Mouse (Mus musculus) MEL (cell line): ENCODE data around the gene Acot3. TPM values are rescaled to one million over a fixed set of nuclear protein-coding genes. Genes with fewer than 3 reads are reported as not detected.

Source experiments
- DNase-seq: peaks from one replicate; pipeline ENCODE4 v3.0.0; 2011; ENCODE audit warnings: low read depth, low spot score
- H3K27ac ChIP-seq: 2 replicates; pipeline ENCODE4 v1.5.1; 2012; ENCODE audit warnings: low read depth, mild to moderate bottlenecking, control low read depth, low read length, moderate library complexity; ENCODE audit not compliant: control insufficient read depth
- H3K27me3 ChIP-seq, 2 experiments: fragments of 150-350 bp in 1 of 2; sonication (generic) in 1 of 2; 2 replicates each; pipeline ENCODE4 v1.6.1; 2012; ENCODE audit warnings: low read length in 2 of 2, mild to moderate bottlenecking in 2 of 2, improper control_type of control experiment in 1 of 2, moderate library complexity in 1 of 2; ENCODE audit not compliant: insufficient read depth in 2 of 2, control insufficient read depth in 1 of 2
- H3K36me3 ChIP-seq, 2 experiments: 2 replicates each; pipeline ENCODE4 v1.6.1; 2012 to 2014; ENCODE audit warnings: low read length in 2 of 2, improper control_type of control experiment in 1 of 2, inconsistent platforms in 1 of 2, mild to moderate bottlenecking in 1 of 2; ENCODE audit not compliant: insufficient read depth in 2 of 2, control insufficient read depth in 1 of 2
- H3K4me1 ChIP-seq, 2 experiments: fragments of 150-350 bp in 1 of 2; sonication (generic) in 1 of 2; 2 replicates each; pipeline ENCODE4 v1.6.1; 2012; ENCODE audit warnings: low read length in 2 of 2, improper control_type of control experiment in 1 of 2, mild to moderate bottlenecking in 1 of 2; ENCODE audit not compliant: insufficient read depth in 2 of 2, control insufficient read depth in 1 of 2
- H3K4me3 ChIP-seq, 2 experiments: fragments of 150-350 bp in 1 of 2; sonication (generic) in 1 of 2; 2 replicates each; pipeline ENCODE4 v1.5.1; 2012; ENCODE audit warnings: low read depth in 2 of 2, low read length in 2 of 2, mild to moderate bottlenecking in 2 of 2, moderate library complexity in 2 of 2, control low read depth in 1 of 2, improper control_type of control experiment in 1 of 2; ENCODE audit not compliant: control insufficient read depth in 1 of 2, insufficient read depth in 1 of 2
- H3K79me2 ChIP-seq: 2 replicates; pipeline ENCODE4 v1.6.1; 2012; ENCODE audit warnings: mild to moderate bottlenecking, low read length, moderate library complexity; ENCODE audit not compliant: control insufficient read depth, poor library complexity, insufficient read depth
- H3K9ac ChIP-seq: 2 replicates; pipeline ENCODE4 v1.6.1; 2012; ENCODE audit warnings: low read depth, mild to moderate bottlenecking, control low read depth, low read length, moderate library complexity; ENCODE audit not compliant: control insufficient read depth, poor library complexity, severe bottlenecking
- H3K9me3 ChIP-seq: fragments of 150-350 bp; sonication (generic); replicated peaks from 2 replicates; pipeline ENCODE4 v1.6.1; 2012; ENCODE audit warnings: mild to moderate bottlenecking, low read length, improper control_type of control experiment, moderate library complexity; ENCODE audit not compliant: insufficient read depth
- EP300 ChIP-seq, 2 experiments: IDR thresholded peaks; 2 replicates each; pipeline ENCODE4 v1.6.1; 2011; ENCODE audit warnings: improper control_type of control experiment in 2 of 2, low read length in 2 of 2, low read depth in 1 of 2, mild to moderate bottlenecking in 1 of 2
- MAFK ChIP-seq: IDR thresholded peaks from 2 replicates; pipeline ENCODE4 v1.6.1; 2011; ENCODE audit warnings: low read depth, mild to moderate bottlenecking, low read length, improper control_type of control experiment, borderline replicate concordance
- MAX ChIP-seq: IDR thresholded peaks from 2 replicates; pipeline ENCODE4 v1.6.1; 2011; ENCODE audit warnings: low read length, improper control_type of control experiment
- MAZ ChIP-seq: IDR thresholded peaks from 2 replicates; pipeline ENCODE4 v1.6.1; 2012; ENCODE audit warnings: low read depth, mild to moderate bottlenecking, inconsistent platforms, low read length, improper control_type of control experiment
- MEF2A ChIP-seq: IDR thresholded peaks from 2 replicates; pipeline ENCODE4 v1.6.1; 2014; ENCODE audit warnings: low read depth, mild to moderate bottlenecking, inconsistent platforms, low read length, improper control_type of control experiment; ENCODE audit not compliant: poor library complexity, insufficient replicate concordance, severe bottlenecking; ENCODE audit errors: extremely low read depth
- MYB ChIP-seq: IDR thresholded peaks from 2 replicates; pipeline ENCODE4 v1.6.1; 2011; ENCODE audit warnings: mild to moderate bottlenecking, low read depth, low read length, improper control_type of control experiment
- NELFE ChIP-seq: IDR thresholded peaks from 2 replicates; pipeline ENCODE4 v1.6.1; 2011; ENCODE audit warnings: low read depth, low read length, improper control_type of control experiment
- SIN3A ChIP-seq: IDR thresholded peaks from 2 replicates; pipeline ENCODE4 v1.6.1; 2012; ENCODE audit warnings: low read length, improper control_type of control experiment, inconsistent platforms
- TBP ChIP-seq: IDR thresholded peaks from 2 replicates; pipeline ENCODE4 v1.8.0; 2011; ENCODE audit warnings: low read depth, low read length, improper control_type of control experiment
- TCF12 ChIP-seq: IDR thresholded peaks from 2 replicates; pipeline ENCODE4 v1.6.1; 2014; ENCODE audit warnings: low read depth, mild to moderate bottlenecking, inconsistent platforms, low read length, improper control_type of control experiment, moderate library complexity
- UBTF ChIP-seq: IDR thresholded peaks from 2 replicates; pipeline ENCODE4 v1.6.1; 2012; ENCODE audit warnings: low read depth, mild to moderate bottlenecking, inconsistent platforms, low read length, improper control_type of control experiment, moderate library complexity, borderline replicate concordance; ENCODE audit not compliant: insufficient read depth
- USF1 ChIP-seq: IDR thresholded peaks from 2 replicates; pipeline ENCODE4 v1.6.1; 2014; ENCODE audit warnings: low read depth, mild to moderate bottlenecking, inconsistent platforms, low read length, improper control_type of control experiment, moderate library complexity
- USF2 ChIP-seq, 2 experiments: IDR thresholded peaks; 2 replicates each; pipeline ENCODE4 v1.6.1; 2011 to 2012; ENCODE audit warnings: improper control_type of control experiment in 2 of 2, low read length in 2 of 2, borderline replicate concordance in 1 of 2, inconsistent platforms in 1 of 2, low read depth in 1 of 2, mild to moderate bottlenecking in 1 of 2; ENCODE audit not compliant: insufficient read depth in 1 of 2
- ZC3H11A ChIP-seq: IDR thresholded peaks from 2 replicates; pipeline ENCODE4 v1.6.1; 2012; ENCODE audit warnings: low read depth, mild to moderate bottlenecking, inconsistent platforms, low read length, improper control_type of control experiment
- ZKSCAN1 ChIP-seq: IDR thresholded peaks from 2 replicates; pipeline ENCODE4 v1.6.1; 2012; ENCODE audit warnings: low read depth, mild to moderate bottlenecking, inconsistent platforms, low read length, improper control_type of control experiment, moderate library complexity
- ZNF384 ChIP-seq: IDR thresholded peaks from 2 replicates; pipeline ENCODE4 v1.6.1; 2012; ENCODE audit warnings: low read depth, mild to moderate bottlenecking, inconsistent platforms, low read length, improper control_type of control experiment
- polyA plus RNA-seq, 2 experiments: library from polyadenylated mRNA; stranded (reverse) in 1 of 2; unstranded in 1 of 2; fragments of >175 nt in 1 of 2; fragments of >200 nt in 1 of 2; gene quantifications; 2 replicates each; pipeline versions ENCODE4 v1.2.1 to v1.2.4; 2012; ENCODE audit warnings: low replicate concordance in 2 of 2, low read depth in 1 of 2; ENCODE audit not compliant: insufficient read length in 2 of 2, insufficient read depth in 1 of 2, missing spikeins in 1 of 2
- total RNA-seq: library from RNA; depleted of rRNA; stranded (reverse); fragments of 300-350 nt; gene quantifications from 2 replicates; pipeline ENCODE4 v1.2.3, GENCODE M21; 2012

Acot3 gene
- total and polyA plus RNA-seq, 3 experiments = not detected

- Histone ChIP-seq H3K36me3 (no peaks in the 10 kb centered on the region), H3K4me1 (no peaks in the 10 kb centered on the region), H3K9me3 (no peaks in the 10 kb centered on the region), H3K4me3 (no peak overlapping the region), H3K27me3 (no peaks in the 10 kb centered on the region), H3K27ac (no peak overlapping the region), H3K9ac (no peak overlapping the region), H3K79me2 (no peaks in the 10 kb centered on the region)
- TF ChIP-seq USF2 (IDR thresholded peaks at IDR 0.05; ENCODE audit: borderline replicate concordance in 1 of 2, insufficient read depth in 1 of 2, low read depth in 1 of 2, low read length in 2 of 2) (no peak), SIN3A (no peak), MAFK (peak; percentile 89), MEF2A (no peak)
- DNase-seq = no peak
Observed at GRCm38 (mm10) chr12:84063833-84064232, 11.9 kb downstream of the Acot3 start.

DNA sequence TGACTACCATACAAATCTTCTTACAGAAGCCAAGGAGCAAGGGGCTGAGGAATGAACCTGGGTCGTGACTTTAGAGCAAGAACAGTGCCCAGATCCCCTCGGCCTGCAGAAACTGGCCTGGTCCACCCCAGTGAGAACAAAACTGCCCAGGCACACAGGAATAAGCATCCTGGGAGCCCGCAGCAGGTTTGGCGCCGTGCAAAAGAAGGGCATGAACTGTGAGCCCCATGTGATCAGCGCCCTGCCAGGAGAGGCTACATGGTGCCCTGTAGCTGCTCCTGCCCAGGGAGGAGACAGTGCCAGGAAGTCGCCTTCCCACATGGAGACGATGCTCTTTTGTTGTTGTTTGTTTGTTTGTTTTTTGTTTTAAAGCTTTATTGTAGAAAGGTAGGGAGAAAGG lies 12.7 kb downstream of the Acot3 start:
- TF ChIP-seq ZNF384 (no peak), TBP (no peak), USF1 (no peak), UBTF (no peak), MAX (no peak), MAZ (no peak), USF2 (IDR thresholded peaks at IDR 0.05; ENCODE audit: borderline replicate concordance in 1 of 2, insufficient read depth in 1 of 2, low read depth in 1 of 2, low read length in 2 of 2) (no peak), TCF12 (no peak), ZC3H11A (no peak), NELFE (no peak), MYB (no peak)

DNA sequence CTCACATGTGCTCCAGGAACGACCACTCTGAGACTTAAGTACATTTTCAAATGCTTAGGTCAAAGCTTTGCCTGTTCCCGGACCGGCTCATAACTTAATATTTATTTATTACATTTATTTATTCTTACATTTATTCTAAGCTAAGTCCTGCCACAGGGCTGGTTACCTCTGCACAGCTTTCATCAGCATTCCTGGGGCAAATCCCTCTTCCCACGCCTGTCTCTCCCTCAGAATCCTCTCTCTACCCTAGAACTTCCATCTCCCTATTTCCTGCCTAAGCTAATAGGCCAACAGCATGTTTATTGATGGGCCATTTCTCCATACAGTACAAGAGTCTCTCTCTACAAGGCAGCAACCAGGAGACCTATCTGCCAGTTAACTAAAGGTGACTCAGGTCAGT lies 15.8 kb downstream of the Acot3 start:
- Histone ChIP-seq H3K27me3 (peaks cover 0 to 1% of the 10 kb centered on the region in 2 experiments; a peak in 2 of 4 replicates), H3K9me3 (no peaks in the 10 kb centered on the region), H3K79me2 (no peaks in the 10 kb centered on the region), H3K4me1 (no peaks in the 10 kb centered on the region), H3K4me3 (no peak overlapping the region), H3K9ac (no peak overlapping the region), H3K36me3 (no peaks in the 10 kb centered on the region), H3K27ac (no peak overlapping the region)
- no peak for DNase-seq
- no peak for TF ChIP-seq EP300 (IDR thresholded peaks at IDR 0.05; ENCODE audit: low read depth in 1 of 2, low read length in 2 of 2)
- no peak for TF ChIP-seq ZKSCAN1
- no peak for TF ChIP-seq USF1

More for the DNA sequence above, 12.7 kb downstream of the Acot3 start:
- DNase-seq = no peak
- H3K27ac ChIP-seq = no peak overlapping the region
- H3K9me3 ChIP-seq = no peaks in the 10 kb centered on the region
- no peaks in the 10 kb centered on the region for H3K4me1 ChIP-seq
- H3K79me2 ChIP-seq = no peaks in the 10 kb centered on the region
- H3K4me3 ChIP-seq = no peak overlapping the region
- no peaks in the 10 kb centered on the region for H3K36me3 ChIP-seq
- H3K9ac ChIP-seq = no peak overlapping the region
- H3K27me3 ChIP-seq = no peaks in the 10 kb centered on the region
